Mouse (Mus musculus): ENCODE measurements around the gene Stab1. TPM values are rescaled to one million over a fixed set of nuclear protein-coding genes. Genes with fewer than 3 reads are reported as not detected.

The Stab1 gene
- polyA plus RNA-seq, 1 experiment = 0.08 TPM

DNA sequence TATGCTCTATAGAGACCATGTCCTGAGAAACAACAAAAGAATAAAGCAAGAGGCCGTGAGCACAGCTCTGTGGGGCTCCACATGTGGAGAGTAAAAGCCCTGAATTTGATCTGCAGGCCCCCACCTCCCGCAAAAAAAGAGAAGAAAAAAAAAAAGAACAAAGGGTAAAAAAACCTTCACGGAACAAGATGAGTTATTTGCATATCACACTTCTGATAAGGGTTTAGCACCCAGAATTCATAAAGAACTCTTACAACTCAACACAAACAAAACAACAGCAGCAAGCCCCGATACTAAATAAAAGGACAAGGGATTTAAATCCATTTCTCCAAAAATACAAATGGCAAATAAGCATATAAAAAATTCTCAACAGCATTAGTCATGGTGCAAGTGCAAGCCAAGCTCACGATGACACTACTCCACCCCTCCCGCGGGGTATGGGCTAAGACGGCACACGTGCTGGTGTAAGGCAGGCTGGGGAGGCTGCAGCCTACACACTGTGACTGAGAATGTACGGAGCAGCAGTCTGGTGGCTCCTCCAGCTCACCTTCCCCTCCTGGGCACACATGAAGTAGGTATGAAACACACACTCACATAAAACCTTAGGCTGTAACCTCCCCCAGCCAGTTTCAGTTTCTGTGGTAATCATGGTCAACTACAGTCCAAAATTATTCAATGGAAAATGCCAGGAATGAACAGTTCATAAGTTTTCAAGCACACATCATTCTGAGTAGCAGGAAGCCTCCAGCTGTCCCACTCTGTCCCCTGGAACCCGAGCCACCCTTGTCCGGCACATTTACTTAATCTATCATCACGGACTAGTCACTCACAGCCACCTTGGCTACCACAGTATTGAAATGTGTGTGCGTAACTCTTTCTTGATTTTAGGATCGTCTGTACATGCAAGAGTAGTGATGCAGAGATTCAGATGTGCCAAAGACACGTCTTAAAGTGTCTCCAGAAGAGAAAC, 29.4 kb upstream of the Stab1 start:
- H3K27me3 ChIP-seq (ENCODE audit: control insufficient read depth) = no peaks in the 10 kb centered on the region
- peaks cover 84% of the 10 kb centered on the region for H3K36me3 ChIP-seq (ENCODE audit: control insufficient read depth)
- peaks cover 5% of the 10 kb centered on the region for H3K4me1 ChIP-seq (ENCODE audit: control insufficient read depth)
- TF ChIP-seq GATA1 (IDR thresholded peaks at IDR 0.05; ENCODE audit: low read length) = no peak
- no peak for TF ChIP-seq TAL1 (IDR thresholded peaks at IDR 0.05; ENCODE audit: low read length)
- no peaks in the 10 kb centered on the region for H3K9me3 ChIP-seq (ENCODE audit: control insufficient read depth, low read length)
- no peak overlapping the region for H3K4me3 ChIP-seq (replicated peaks)

DNA sequence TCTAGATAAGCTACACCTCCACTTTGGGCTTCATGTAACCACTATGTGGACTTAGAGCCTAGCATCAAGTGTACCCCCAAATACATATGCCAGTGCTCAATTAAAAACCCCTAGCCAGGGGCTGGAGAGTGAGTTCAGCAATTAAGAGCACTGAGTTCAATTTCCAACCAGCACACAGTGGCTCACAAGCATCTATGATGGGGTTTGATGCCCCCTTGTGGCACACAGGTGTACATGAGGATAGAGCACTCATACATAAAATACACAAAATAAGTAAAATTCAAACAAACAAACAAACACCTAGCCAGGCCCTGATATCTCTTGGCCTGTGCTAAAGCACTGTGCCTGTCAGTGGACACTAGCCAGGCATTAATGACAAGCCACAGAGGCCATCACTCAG, 27.5 kb upstream of the Stab1 start:
- H3K4me1 ChIP-seq (ENCODE audit: control insufficient read depth) = peaks cover 5% of the 10 kb centered on the region
- no peak overlapping the region for H3K4me3 ChIP-seq (replicated peaks)
- H3K9me3 ChIP-seq (ENCODE audit: control insufficient read depth, low read length) = no peaks in the 10 kb centered on the region
- TF ChIP-seq GATA1 (IDR thresholded peaks at IDR 0.05; ENCODE audit: low read length) (no peak), TAL1 (IDR thresholded peaks at IDR 0.05; ENCODE audit: low read length) (no peak)
- no peaks in the 10 kb centered on the region for H3K27me3 ChIP-seq (ENCODE audit: control insufficient read depth)
- peaks cover 85% of the 10 kb centered on the region for H3K36me3 ChIP-seq (ENCODE audit: control insufficient read depth)

DNA sequence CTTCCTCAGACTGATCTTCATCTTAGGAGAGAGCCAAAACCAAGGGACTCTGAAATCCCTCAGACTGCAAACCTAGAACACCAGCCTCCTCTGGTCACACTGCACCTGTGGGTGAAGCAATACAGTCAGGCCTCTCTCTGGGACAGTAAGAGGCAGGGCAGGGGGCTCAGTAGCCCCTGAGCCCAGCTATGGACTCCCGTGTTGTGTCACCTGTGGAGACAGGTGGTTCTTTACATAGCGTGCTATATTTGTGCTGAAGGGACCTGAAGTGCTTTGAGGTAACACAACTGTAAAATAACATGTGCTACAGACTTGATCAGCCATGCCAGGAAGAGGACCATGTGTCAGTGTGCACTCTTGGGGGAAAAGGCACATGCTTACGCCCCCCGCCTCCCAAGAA, 27.1 kb upstream of the Stab1 start:
- Histone ChIP-seq H3K27me3 (ENCODE audit: control insufficient read depth) (no peaks in the 10 kb centered on the region), H3K4me3 (replicated peaks) (no peak overlapping the region), H3K36me3 (ENCODE audit: control insufficient read depth) (peaks cover 85% of the 10 kb centered on the region), H3K4me1 (ENCODE audit: control insufficient read depth) (peaks cover 5% of the 10 kb centered on the region), H3K9me3 (ENCODE audit: control insufficient read depth, low read length) (no peaks in the 10 kb centered on the region)
- TF ChIP-seq GATA1 (IDR thresholded peaks at IDR 0.05; ENCODE audit: low read length) (no peak), TAL1 (IDR thresholded peaks at IDR 0.05; ENCODE audit: low read length) (no peak)

DNA sequence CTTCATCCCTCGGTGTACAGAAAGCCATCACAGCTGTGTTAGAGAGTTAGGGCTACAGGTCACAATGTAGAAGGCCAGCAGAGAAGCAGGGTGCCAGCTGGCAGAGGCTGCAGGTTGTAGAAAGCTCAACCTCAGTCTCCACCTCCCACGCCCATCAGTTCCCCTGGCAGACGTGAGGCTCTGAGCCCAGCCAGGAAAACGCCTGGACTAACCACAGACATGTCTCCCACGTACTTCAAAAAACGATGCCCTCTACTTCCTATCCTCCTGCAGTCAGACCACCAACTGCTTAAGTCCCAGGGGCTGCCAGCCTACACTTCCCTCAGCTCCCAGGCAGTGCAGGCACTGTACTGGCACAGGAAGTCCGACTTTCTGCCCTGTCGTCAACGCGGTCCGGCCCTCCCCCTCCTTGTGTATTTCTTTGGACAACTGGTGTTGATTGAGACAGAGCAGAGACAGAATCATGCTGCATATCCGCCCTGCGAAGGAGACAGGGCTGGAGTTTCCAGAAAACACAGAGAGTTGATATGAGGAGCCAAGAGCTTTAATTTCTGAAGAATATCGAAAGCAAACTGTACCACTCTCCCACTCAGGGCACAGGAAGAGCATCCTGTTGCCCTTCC, 26.6 kb upstream of the Stab1 start:
- TF ChIP-seq TAL1 (IDR thresholded peaks at IDR 0.05; ENCODE audit: low read length) (no peak), GATA1 (IDR thresholded peaks at IDR 0.05; ENCODE audit: low read length) (no peak)
- H3K4me3 ChIP-seq (replicated peaks) = no peak overlapping the region
- H3K27me3 ChIP-seq (ENCODE audit: control insufficient read depth) = no peaks in the 10 kb centered on the region
- H3K4me1 ChIP-seq (ENCODE audit: control insufficient read depth) = peaks cover 5% of the 10 kb centered on the region
- H3K9me3 ChIP-seq (ENCODE audit: control insufficient read depth, low read length) = no peaks in the 10 kb centered on the region
- H3K36me3 ChIP-seq (ENCODE audit: control insufficient read depth) = peaks cover 85% of the 10 kb centered on the region

DNA sequence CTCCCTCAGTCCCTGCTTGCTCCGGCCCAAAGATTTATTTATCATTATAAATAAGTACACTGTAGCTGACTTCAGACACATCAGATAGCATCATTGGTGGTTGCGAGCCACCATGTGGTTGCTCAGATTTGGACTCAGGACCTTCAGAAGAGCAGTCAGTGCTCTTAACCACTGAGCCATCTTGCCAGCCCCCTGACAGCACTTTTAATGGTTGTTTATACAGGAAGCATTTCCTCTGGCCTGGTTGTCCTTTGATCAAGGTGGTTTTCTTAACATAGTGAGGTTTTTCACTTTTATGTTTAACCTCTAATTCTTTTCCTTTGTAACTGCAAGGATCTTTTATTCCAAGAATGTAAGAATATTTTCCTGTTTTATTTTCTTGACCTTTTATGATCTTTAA, 26.0 kb upstream of the Stab1 start:
- no peaks in the 10 kb centered on the region for H3K27me3 ChIP-seq (ENCODE audit: control insufficient read depth)
- TF ChIP-seq GATA1 (IDR thresholded peaks at IDR 0.05; ENCODE audit: low read length) (no peak), TAL1 (IDR thresholded peaks at IDR 0.05; ENCODE audit: low read length) (no peak)
- peaks cover 85% of the 10 kb centered on the region for H3K36me3 ChIP-seq (ENCODE audit: control insufficient read depth)
- peaks cover 5% of the 10 kb centered on the region for H3K4me1 ChIP-seq (ENCODE audit: control insufficient read depth)
- H3K9me3 ChIP-seq (ENCODE audit: control insufficient read depth, low read length) = no peaks in the 10 kb centered on the region
- H3K4me3 ChIP-seq (replicated peaks) = no peak overlapping the region

DNA sequence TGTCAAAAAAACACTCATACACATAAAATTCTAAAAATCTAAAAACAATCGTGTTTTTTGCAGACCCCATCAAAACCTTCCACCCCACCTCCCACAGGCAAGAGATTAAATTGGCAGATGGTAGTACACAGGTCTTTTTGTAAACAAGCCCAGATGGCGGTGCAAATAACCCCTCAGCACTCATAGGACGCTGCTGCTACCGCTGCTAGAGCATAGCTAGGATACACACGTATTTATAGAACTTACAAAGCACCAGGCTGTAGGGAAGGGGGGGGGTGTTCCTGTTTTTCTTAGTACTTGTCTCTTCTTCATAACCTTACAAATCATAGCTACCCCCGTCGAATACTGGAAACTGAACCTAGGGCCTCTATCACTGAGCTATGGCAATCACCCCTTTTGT, 25.4 kb upstream of the Stab1 start:
- TF ChIP-seq GATA1 (IDR thresholded peaks at IDR 0.05; ENCODE audit: low read length) (no peak), TAL1 (IDR thresholded peaks at IDR 0.05; ENCODE audit: low read length) (no peak)
- H3K4me1 ChIP-seq (ENCODE audit: control insufficient read depth) = peaks cover 5% of the 10 kb centered on the region
- no peaks in the 10 kb centered on the region for H3K27me3 ChIP-seq (ENCODE audit: control insufficient read depth)
- H3K9me3 ChIP-seq (ENCODE audit: control insufficient read depth, low read length) = no peaks in the 10 kb centered on the region
- peaks cover 85% of the 10 kb centered on the region for H3K36me3 ChIP-seq (ENCODE audit: control insufficient read depth)
- H3K4me3 ChIP-seq (replicated peaks) = no peak overlapping the region

DNA sequence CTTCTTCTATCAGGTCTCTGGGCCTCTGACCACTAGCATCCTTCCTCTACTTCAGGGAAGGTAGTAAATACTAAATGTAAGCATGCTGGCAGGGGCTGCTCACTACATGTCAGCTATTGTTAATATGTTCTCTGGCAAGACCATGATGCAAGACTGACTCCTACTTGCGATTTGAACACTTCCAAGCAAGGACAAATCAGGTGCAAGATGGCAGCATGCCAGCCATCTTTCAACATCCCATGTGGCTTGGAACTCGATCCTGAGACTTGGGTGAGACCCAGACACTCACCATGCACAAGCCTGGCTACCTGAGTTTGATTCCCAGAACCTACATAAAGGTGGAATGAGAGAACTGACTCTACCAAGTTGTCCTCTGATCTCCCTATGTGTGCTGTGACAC, 23.5 kb upstream of the Stab1 start:
- H3K9me3 ChIP-seq (ENCODE audit: control insufficient read depth, low read length) = no peaks in the 10 kb centered on the region
- peaks cover 93% of the 10 kb centered on the region for H3K36me3 ChIP-seq (ENCODE audit: control insufficient read depth)
- TF ChIP-seq GATA1 (IDR thresholded peaks at IDR 0.05; ENCODE audit: low read length) = no peak
- no peak for TF ChIP-seq TAL1 (IDR thresholded peaks at IDR 0.05; ENCODE audit: low read length)
- no peak overlapping the region for H3K4me3 ChIP-seq (replicated peaks)
- H3K4me1 ChIP-seq (ENCODE audit: control insufficient read depth) = no peaks in the 10 kb centered on the region
- H3K27me3 ChIP-seq (ENCODE audit: control insufficient read depth) = no peaks in the 10 kb centered on the region

DNA sequence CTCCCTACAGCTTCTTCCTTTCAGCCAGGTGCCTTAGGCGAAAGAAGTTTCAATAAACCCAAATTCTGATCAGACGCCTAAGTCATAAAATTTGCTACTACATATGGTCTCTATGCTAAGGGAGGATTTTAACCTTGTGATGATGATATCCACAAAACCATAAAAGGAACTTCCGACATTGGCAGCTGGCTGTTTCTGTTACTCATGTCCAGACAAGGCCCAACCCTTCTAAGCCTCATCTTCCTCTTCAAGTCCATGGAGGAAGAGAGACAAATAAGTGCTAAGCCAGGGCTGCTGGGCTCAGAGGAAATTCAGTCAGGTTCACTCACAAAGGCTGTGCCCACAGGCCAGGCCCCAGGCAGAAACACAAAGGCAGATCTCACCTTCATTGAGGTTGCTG, 20.9 kb upstream of the Stab1 start:
- H3K27me3 ChIP-seq (ENCODE audit: control insufficient read depth) = no peaks in the 10 kb centered on the region
- H3K9me3 ChIP-seq (ENCODE audit: control insufficient read depth, low read length) = no peaks in the 10 kb centered on the region
- H3K4me3 ChIP-seq (replicated peaks) = no peak overlapping the region
- no peak for TF ChIP-seq GATA1 (IDR thresholded peaks at IDR 0.05; ENCODE audit: low read length)
- TF ChIP-seq TAL1 (IDR thresholded peaks at IDR 0.05; ENCODE audit: low read length) = no peak
- no peaks in the 10 kb centered on the region for H3K4me1 ChIP-seq (ENCODE audit: control insufficient read depth)
- H3K36me3 ChIP-seq (ENCODE audit: control insufficient read depth) = peaks cover 96% of the 10 kb centered on the region

DNA sequence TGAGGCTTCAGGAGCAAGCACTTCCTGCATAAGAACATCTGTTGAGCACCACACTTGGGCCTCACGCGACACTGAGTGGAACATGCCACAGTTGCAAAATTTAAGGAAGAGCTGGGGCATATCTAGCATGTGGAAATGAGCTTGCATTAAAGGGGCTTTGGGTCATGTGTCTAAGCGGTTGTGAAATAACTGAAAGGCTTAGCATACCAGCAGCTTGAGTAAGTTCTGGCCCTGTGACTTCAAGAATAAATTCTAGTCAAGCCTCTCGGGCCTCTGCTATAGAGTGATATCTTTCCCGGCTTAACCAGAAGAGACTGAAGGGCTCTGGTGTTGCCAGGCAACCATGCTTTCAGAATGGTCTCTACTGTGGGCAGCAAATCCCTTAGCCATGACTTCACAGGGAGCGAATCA, 20.3 kb upstream of the Stab1 start:
- no peak overlapping the region for H3K4me3 ChIP-seq (replicated peaks)
- no peaks in the 10 kb centered on the region for H3K4me1 ChIP-seq (ENCODE audit: control insufficient read depth)
- peaks cover 98% of the 10 kb centered on the region for H3K36me3 ChIP-seq (ENCODE audit: control insufficient read depth)
- no peaks in the 10 kb centered on the region for H3K9me3 ChIP-seq (ENCODE audit: control insufficient read depth, low read length)
- H3K27me3 ChIP-seq (ENCODE audit: control insufficient read depth) = no peaks in the 10 kb centered on the region
- no peak for TF ChIP-seq TAL1 (IDR thresholded peaks at IDR 0.05; ENCODE audit: low read length)
- no peak for TF ChIP-seq GATA1 (IDR thresholded peaks at IDR 0.05; ENCODE audit: low read length)
